Mouse (Mus musculus): ENCODE measurements at regions not wholly inside any gene's neighbourhood (a gene's known extent, or its start where the extent isn't known, plus 50 kb on each side); places are given as distances from the start of the nearest gene placed in this dataset.

DNA sequence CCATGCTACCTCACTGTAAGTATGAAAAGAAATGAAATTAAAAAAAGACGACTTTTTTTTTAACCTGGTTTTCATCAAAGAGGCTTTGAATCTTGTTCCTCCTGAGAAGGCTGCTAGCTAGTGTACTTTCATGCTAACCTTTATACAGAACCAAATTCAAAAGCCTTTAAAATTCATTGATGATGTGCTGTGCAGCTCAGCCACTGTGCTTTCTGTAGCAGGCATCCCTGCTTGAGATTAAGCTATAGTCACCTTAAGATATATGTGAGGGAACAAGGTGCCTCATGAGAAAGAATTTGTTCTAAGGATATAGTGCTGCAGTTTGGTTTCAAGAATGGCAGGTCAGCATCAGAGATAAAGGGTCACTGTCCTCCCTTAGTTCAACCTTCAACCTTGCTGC, 1581.9 kb upstream of the Igfbp7 start:
- TF ChIP-seq ZNF384 (IDR thresholded peaks at IDR 0.05; ENCODE audit: low read depth, low read length) (no peak), HCFC1 (IDR thresholded peaks at IDR 0.05; ENCODE audit: borderline replicate concordance, insufficient read depth, low read length) (no peak), MAFK (IDR thresholded peaks at IDR 0.05; ENCODE audit: insufficient read depth, low read depth, low read length) (no peak), ZC3H11A (IDR thresholded peaks at IDR 0.05; ENCODE audit: borderline replicate concordance, low read depth, low read length) (no peak), CHD2 (IDR thresholded peaks at IDR 0.05; ENCODE audit: low read depth, low read length) (no peak)
